Mouse (Mus musculus): ENCODE data around the gene Gm28047. TPM values are rescaled to one million over a fixed set of nuclear protein-coding genes. Genes with fewer than 3 reads are reported as not detected.
A peak's percentile ranks its signal among the peaks of the same experiment; 100 is the strongest.

The Gm28047 gene
- total and polyA plus RNA-seq, 2 experiments from 2014 or later: 0.74 TPM; not detected in 1

- no peaks in the 10 kb centered on the region for H3K9me3 ChIP-seq (ENCODE audit: low read length)
- no peak for DNase-seq
- H3K4me2 ChIP-seq (ENCODE audit: low read depth): no peak overlapping the region
- peaks cover 29% of the 10 kb centered on the region for H3K36me3 ChIP-seq (ENCODE audit: insufficient read depth)
- peak; percentile 47 for TF ChIP-seq CTCF (IDR thresholded peaks at IDR 0.05; ENCODE audit: low read depth)
- ATAC-seq: no peak
- no peak overlapping the region for H3K9ac ChIP-seq
- H3K4me1 ChIP-seq (ENCODE audit: insufficient read depth): no peaks in the 10 kb centered on the region
- H3K27ac ChIP-seq (ENCODE audit: low read depth, low read length): 0 out of 2 replicates have a peak overlapping the region, but pooled peaks have one; percentile 21
- no peaks in the 10 kb centered on the region for H3K27me3 ChIP-seq (ENCODE audit: insufficient read depth, low read length)
- H3K4me3 ChIP-seq (ENCODE audit: low read depth, low read length): no peak overlapping the region
Observed at GRCm38 (mm10) chr15:102557580-102557979, 67.3 kb downstream of the Gm28047 start.

- no peak overlapping the region for H3K9ac ChIP-seq
- no peak overlapping the region for H3K4me3 ChIP-seq (ENCODE audit: low read depth, low read length)
- no peak overlapping the region for H3K27ac ChIP-seq (ENCODE audit: low read depth, low read length)
- WGBS: 91% methylated on average over 1 of the region's 1 CpGs
- H3K9me3 ChIP-seq (ENCODE audit: low read length): no peaks in the 10 kb centered on the region
- TF ChIP-seq CTCF (IDR thresholded peaks at IDR 0.05; ENCODE audit: low read depth): no peak
- H3K4me1 ChIP-seq (ENCODE audit: insufficient read depth): no peaks in the 10 kb centered on the region
- ATAC-seq (no peak), DNase-seq (no peak)
- H3K36me3 ChIP-seq (ENCODE audit: insufficient read depth): peaks cover 38% of the 10 kb centered on the region
- H3K27me3 ChIP-seq (ENCODE audit: insufficient read depth, low read length): no peaks in the 10 kb centered on the region
- no peak overlapping the region for H3K4me2 ChIP-seq (ENCODE audit: low read depth)
Observed at GRCm38 (mm10) chr15:102555581-102555980, 69.3 kb downstream of the Gm28047 start.

- no peak for TF ChIP-seq CTCF (IDR thresholded peaks at IDR 0.05; ENCODE audit: low read depth)
- H3K4me2 ChIP-seq (ENCODE audit: low read depth): no peak overlapping the region
- H3K4me1 ChIP-seq (ENCODE audit: insufficient read depth): no peaks in the 10 kb centered on the region
- no peak overlapping the region for H3K4me3 ChIP-seq (ENCODE audit: low read depth, low read length)
- H3K27me3 ChIP-seq (ENCODE audit: insufficient read depth, low read length): no peaks in the 10 kb centered on the region
- peaks cover 50% of the 10 kb centered on the region for H3K36me3 ChIP-seq (ENCODE audit: insufficient read depth)
- H3K27ac ChIP-seq (ENCODE audit: low read depth, low read length): no peak overlapping the region
- WGBS: 93% methylated on average over 5 of the region's 5 CpGs
- H3K9me3 ChIP-seq (ENCODE audit: low read length): no peaks in the 10 kb centered on the region
- no peak overlapping the region for H3K9ac ChIP-seq
- DNase-seq: no peak
- no peak for ATAC-seq
Observed at GRCm38 (mm10) chr15:102552599-102552998, 72.3 kb downstream of the Gm28047 start.

- peak; percentile 27; the same call in 1 of the 2 replicates for ATAC-seq
- Histone ChIP-seq H3K27ac (ENCODE audit: low read depth, low read length) (peak overlapping the region; percentile 72), H3K36me3 (ENCODE audit: insufficient read depth) (peaks cover 46% of the 10 kb centered on the region), H3K9me3 (ENCODE audit: low read length) (no peaks in the 10 kb centered on the region), H3K4me1 (ENCODE audit: insufficient read depth) (0 out of 2 replicates have a peak, but pooled peaks cover 4% of the 10 kb centered on the region), H3K27me3 (ENCODE audit: insufficient read depth, low read length) (no peaks in the 10 kb centered on the region), H3K9ac (no peak overlapping the region), H3K4me2 (ENCODE audit: low read depth) (no peak overlapping the region), H3K4me3 (ENCODE audit: low read depth, low read length) (no peak overlapping the region)
- peak; percentile 47 for DNase-seq
- 57% methylated on average over 3 of the region's 3 CpGs for WGBS
- TF ChIP-seq CTCF (IDR thresholded peaks at IDR 0.05; ENCODE audit: low read depth): no peak
Observed at GRCm38 (mm10) chr15:102547478-102547877, 77.4 kb downstream of the Gm28047 start.

GRCm38 (mm10) chr15:102546677-102547427 lies 78.0 kb downstream of the Gm28047 start:
- H3K36me3 ChIP-seq (ENCODE audit: insufficient read depth): peaks cover 40% of the 10 kb centered on the region; the same call in 1 of the 2 replicates
- no peak overlapping the region for H3K4me2 ChIP-seq (ENCODE audit: low read depth)
- H3K27me3 ChIP-seq (ENCODE audit: insufficient read depth, low read length): no peaks in the 10 kb centered on the region
- no peak overlapping the region for H3K9ac ChIP-seq
- H3K9me3 ChIP-seq (ENCODE audit: low read length): no peaks in the 10 kb centered on the region
- peak overlapping the region; percentile 72 for H3K27ac ChIP-seq (ENCODE audit: low read depth, low read length)
- WGBS: 47% methylated on average over 3 of the region's 3 CpGs
- DNase-seq: peak; percentile 79
- peak; percentile 6; the same call in 1 of the 2 replicates for TF ChIP-seq CTCF (IDR thresholded peaks at IDR 0.05; ENCODE audit: low read depth)
- 0 out of 2 replicates have a peak, but pooled peaks cover 4% of the 10 kb centered on the region for H3K4me1 ChIP-seq (ENCODE audit: insufficient read depth)
- peak; percentile 83 for ATAC-seq
- no peak overlapping the region for H3K4me3 ChIP-seq (ENCODE audit: low read depth, low read length)

- TF ChIP-seq CTCF (IDR thresholded peaks at IDR 0.05; ENCODE audit: low read depth): no peak
- no peaks in the 10 kb centered on the region for H3K27me3 ChIP-seq (ENCODE audit: insufficient read depth, low read length)
- H3K27ac ChIP-seq (ENCODE audit: low read depth, low read length): peak overlapping the region; percentile 72
- H3K4me3 ChIP-seq (ENCODE audit: low read depth, low read length): no peak overlapping the region
- no peaks in the 10 kb centered on the region for H3K9me3 ChIP-seq (ENCODE audit: low read length)
- 77% methylated on average over 3 of the region's 3 CpGs for whole genome bisulfite sequencing
- DNase-seq (no peak), ATAC-seq (no peak)
- 0 out of 2 replicates have a peak, but pooled peaks cover 4% of the 10 kb centered on the region for H3K4me1 ChIP-seq (ENCODE audit: insufficient read depth)
- no peak overlapping the region for H3K4me2 ChIP-seq (ENCODE audit: low read depth)
- peaks cover 38% of the 10 kb centered on the region; the same call in 1 of the 2 replicates for H3K36me3 ChIP-seq (ENCODE audit: insufficient read depth)
- H3K9ac ChIP-seq: no peak overlapping the region
Observed at GRCm38 (mm10) chr15:102546246-102546645, 78.6 kb downstream of the Gm28047 start.

GRCm38 (mm10) chr15:102544801-102545200 lies 80.1 kb downstream of the Gm28047 start:
- H3K4me2 ChIP-seq (ENCODE audit: low read depth): no peak overlapping the region
- no peak for ATAC-seq
- H3K27me3 ChIP-seq (ENCODE audit: insufficient read depth, low read length): no peaks in the 10 kb centered on the region
- 0 out of 2 replicates have a peak, but pooled peaks cover 4% of the 10 kb centered on the region for H3K4me1 ChIP-seq (ENCODE audit: insufficient read depth)
- TF ChIP-seq CTCF (IDR thresholded peaks at IDR 0.05; ENCODE audit: low read depth): no peak
- H3K9me3 ChIP-seq (ENCODE audit: low read length): no peaks in the 10 kb centered on the region
- WGBS: 69% methylated on average over 4 of the region's 4 CpGs
- H3K4me3 ChIP-seq (ENCODE audit: low read depth, low read length): no peak overlapping the region
- DNase-seq: no peak
- peaks cover 45% of the 10 kb centered on the region for H3K36me3 ChIP-seq (ENCODE audit: insufficient read depth)
- no peak overlapping the region for H3K27ac ChIP-seq (ENCODE audit: low read depth, low read length)
- H3K9ac ChIP-seq: no peak overlapping the region

All from forebrain, postnatal 0 days (tissue).